Mouse (Mus musculus): ENCODE results near the gene Foxn4.
A peak's percentile ranks its signal among the peaks of the same experiment; 100 is the strongest.

Foxn4 gene

DNA sequence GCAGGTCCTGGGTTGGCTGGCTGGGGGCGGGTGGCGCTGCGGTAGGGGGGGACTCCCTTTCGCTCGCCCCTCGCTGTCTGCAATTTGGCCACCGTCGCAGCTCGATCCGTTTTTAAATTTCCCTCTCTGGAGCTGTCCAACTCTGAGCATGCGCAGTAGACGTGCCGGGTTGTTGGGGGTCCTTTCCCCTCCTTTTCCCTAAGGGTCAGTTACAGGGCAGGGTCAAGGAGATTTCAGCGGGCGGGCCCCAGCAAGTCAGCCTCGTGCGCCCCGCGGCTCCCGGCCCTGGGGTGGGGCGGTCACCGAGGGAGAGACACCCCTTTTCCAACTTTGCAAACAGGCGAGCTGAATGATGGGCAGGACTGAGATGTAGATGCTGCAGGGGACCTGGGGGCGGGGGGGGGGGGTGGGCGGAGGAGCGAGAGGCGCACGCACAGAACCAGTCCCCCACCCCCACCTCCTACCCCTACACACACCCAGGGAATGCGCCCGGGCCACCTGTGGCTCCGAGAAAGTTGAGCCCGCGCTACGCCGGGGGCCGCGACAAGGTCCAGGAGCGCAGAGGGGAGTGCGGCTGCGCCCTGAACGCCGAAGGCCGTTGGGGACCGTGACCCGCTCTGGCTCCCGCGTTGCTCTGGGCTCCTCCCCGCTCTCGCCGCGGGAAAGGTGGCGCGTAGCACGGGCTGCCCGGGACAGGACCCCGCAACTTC, at the start of gene Foxn4:
Gene Foxn4 (minus strand): TSS at position 115 of the 710 bp plus-strand sequence.
- DNase-seq: no peak

DNA sequence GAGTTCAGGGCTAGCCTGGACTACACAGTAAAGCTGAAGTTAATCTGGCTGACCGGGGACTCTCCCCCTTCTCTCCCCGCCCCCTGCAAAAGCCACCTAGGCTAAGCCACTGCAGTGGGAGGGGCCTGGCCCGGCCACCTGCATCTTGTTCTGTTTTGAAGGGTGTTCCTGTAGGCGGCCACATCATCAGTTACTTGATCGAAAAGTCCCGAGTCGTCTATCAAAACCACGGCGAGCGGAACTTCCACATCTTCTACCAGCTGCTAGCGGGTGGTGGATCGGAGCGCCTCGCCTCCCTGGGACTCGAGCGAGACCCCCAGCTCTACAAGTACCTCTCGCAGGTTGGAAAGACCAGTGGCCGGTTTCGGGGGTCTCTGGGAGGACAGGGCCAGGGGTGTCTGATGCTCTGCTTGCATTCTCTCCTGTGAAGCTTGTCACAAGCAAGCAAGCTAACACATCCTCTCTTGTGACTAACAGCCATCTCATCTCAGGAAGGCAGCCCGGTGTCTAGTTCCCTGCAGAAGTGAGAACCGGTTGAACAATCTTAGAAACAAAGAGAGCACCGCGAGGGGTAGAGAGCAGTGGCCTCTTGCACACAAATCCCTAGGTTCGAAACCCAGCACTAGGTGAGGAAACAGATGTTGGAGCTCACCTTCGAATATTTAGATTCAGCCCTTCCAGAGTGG, 49.6 kb upstream of the Foxn4 start:
- no peak for DNase-seq

DNA sequence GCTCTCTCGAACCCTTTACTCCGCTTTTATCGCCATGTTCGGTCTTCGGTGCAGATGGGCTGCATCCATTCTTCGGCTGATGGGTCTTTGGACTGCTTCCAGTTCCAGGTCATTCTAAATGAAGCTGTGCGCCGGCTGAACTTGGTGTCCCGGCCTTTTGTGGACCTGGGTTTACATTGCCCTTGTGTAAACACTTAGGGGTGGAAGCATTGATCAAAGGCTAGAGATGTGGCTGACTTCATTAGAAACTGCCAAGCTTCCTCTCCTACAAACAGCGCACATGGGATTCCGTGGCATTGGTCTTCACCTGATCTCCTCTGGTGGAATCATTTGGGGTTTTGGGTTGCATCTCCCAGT, 36.1 kb upstream of the Foxn4 start:
- DNase-seq: no peak

DNA sequence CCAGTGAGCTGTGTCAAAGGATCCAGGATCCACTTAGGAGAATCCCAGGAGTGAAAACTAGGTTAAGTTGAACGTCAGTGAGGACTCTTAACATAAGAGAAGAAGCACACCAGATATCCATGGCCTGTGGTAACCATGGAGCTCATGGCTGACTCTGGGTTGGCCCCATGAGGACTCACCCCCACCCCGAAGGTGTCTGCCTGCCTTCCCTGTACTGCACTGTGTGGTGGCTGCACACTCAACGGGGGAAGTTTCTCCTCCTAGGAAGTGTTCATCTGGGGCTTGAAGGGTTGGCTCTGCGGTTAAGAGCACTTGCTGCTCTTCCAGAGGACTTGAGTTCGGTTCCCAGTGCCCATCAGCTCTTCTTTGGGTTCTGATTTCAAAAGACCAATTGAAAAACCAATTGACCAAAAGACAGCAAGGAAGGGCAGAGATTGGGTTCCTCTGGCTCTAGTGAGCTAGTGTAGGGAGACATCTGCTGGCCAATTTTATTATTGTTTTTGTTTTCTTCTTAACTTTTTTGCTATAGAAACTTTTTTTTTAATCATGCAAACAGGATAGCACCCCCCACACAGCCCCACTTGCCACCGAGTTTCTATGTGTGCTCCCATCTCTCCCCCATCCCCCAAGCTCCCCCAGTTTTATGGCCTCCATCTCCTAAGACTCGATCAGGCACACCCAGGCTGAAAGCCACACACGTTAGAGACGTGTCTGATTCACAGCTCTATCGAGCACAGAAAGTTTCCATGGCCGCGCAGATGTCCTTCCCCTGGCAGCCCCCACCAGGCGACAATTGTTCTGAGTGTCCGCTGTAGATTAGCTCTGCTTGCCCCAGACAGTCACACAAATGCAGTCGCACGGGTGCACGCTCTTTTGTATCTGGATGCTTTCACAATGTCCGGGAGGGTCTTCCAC, 35.4 kb upstream of the Foxn4 start:
- DNase-seq: peak; percentile 12 to 16

DNA sequence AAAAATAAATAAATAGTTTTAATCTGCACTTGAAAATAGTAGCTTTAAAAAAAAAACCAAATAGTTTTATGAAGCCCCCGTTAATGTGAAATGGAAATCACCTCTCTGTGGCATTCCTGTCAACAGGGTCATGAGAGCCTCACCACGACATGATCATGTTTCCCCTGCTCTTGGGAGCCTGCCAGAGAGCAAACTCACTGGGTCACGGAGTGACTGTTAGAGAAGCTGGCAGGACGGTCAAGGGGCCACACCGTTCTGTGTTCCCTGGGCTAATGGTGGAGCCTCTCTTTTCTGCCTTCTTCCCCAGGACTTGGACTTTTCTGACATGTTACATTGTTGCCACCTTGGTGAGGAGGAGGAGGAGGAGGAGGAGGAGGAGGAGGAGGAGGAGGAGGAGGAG, 32.9 kb upstream of the Foxn4 start:
- DNase-seq: no peak

DNA sequence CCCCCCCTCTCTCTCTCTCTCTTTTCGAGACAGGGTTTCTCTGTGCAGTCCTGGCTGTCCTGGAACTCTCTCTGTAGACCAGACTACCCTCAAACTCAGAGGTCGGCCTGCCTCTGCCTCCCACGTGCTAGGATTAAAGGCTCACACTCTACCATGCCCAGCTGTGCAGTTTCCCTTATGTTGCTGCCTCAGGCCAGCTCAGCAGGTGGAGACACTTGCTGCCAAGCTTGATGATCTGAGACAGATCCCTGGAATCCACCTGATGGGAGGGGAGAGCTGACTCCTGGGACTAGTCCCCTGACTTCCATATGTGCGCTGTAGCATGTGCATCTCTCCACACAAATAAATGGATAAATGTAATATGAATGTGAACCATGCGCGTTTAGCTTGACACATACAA, 29.6 kb upstream of the Foxn4 start:
- no peak for DNase-seq

DNA sequence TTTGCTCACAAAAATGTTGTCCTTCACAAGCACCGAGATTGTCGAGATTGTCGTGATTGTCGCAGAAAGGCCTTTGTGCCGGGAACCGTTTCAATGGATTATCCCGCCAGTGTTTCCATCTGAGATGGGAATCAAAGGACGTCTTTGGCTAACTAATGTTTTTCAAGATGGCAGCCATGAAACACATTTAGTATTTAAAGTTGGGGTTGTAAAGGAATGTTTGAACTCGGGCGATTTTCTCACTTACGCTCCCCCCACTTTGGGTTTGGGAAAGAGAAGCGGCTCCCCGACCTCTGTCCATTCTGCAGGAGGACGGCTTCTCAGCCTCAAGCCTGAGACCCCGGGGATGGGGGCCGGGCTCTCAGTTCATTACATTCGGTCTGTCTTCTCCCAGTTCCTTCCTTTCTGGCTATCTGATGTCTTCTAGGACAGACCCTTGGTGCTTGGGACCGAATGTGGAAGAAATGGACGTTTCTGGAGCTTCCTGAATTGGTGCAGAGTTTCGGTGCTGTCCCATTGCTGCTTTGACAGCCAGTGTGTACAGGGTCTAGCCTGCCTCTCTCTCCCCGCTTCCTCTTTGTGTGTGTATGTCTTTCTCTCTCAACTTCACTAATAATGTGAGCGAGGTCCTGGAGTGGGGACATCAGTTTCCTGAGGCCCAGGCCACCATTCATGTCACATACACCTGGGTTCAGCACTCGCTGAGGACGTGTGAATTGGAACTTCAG, 26.4 kb upstream of the Foxn4 start:
- DNase-seq: no peak

DNA sequence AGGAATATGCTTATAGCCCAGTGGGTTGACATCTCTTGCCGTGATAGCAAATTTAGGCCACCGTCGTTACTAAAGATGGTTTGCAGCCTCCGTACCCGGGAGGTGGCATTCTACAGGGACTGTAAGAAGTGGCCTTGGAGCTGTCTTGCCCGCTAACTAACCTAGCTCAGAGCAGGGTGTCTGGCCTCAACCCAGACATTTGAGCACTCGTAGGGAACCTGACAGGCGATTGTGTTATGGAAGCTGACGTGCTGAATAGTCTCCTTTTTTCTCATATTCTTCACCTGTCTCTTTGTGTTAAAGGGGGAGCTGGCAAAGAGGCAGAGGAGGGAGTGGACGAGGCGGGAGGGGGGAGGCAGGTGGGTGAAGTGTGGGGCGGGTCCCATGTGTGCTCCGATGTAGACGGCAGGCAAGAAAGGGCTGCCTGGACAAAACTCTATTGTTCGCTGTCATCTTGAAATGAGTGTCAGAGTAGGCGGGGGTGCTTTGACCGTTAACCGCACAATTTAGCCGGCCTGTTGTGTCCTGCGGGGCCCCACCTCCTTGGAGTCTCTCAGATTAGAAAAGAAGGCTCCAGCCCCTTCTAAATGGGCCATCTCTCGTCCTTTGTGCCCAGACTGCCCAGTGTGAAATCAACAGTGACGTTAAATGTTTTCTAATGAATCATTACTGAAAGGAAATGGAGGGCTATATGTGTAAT, 25.7 kb upstream of the Foxn4 start:
- DNase-seq: no peak

DNA sequence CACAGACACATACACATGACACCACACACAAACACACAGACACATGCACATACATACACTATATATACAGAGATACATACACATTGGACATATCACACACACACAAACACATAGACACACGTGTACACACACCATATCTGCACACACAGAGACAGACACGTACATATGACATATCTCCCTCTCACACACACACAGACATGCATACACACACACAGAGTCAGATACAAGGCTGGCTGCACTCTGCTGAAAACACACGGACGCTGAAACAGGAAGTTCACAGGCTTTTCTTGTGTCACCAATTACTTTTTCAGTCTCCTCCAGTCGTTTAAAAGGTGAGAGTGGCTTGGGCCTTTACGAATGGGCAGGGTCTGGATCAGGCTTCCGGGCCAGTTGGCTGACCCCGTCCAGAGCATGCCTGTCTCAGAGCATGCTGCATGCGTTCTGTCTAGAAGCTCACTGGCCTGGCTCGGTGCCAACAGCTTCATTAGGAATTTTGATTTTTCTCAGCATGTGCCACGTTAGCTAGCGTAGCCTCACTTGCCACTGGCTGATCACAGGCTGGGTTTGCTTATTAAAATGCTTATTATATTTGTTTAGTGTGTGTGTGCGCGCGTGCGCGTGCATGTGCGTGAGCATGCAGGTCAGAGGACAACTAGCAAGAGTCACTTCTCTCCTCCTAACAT, 24.7 kb upstream of the Foxn4 start:
- DNase-seq: peak; percentile 43 to 57

DNA sequence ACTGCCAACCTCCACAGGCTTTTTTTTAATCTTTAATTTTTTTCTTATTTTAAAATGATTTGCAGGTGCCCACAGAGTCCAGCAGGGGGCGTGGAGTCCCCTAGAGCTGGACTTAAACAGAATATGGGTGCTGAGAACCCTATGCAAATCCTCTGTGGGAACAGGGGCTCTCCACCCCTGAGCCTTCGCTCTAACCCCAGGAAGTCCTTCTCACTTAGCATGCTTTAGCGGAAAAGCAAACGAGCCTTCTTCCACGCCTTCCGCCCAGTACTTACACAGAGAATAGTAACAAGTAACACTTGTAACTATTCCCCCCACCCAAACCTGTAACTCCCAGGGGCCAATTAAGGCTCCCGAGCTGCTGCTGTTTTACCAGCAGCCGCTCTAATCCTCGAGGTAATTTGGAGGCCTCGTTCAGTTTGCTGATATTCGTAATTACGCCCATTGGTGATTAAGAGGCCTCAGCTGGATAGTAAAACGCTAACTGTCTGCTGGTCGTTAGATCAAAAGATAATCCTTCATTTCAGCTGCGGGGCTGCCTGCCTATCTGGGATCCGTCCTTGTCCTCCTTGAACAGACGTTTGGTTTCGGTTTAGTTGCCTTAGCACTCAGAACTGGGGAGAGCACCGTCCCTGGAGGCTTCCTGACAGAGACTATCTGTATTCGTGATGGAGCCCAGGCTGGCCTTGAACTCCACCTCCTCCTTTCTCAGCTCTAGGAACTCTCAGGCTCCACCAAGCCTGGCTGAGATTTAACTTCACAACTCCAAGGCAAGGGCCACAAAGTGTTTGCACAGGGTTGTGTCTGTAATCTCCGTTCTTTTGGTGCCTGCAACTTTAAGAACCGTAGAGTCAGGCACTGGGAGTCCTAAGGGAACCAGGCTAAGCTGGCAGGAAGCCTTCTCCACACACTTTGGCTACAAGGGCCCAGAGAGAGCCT, 23.4 kb upstream of the Foxn4 start:
- DNase-seq: no peak

DNA sequence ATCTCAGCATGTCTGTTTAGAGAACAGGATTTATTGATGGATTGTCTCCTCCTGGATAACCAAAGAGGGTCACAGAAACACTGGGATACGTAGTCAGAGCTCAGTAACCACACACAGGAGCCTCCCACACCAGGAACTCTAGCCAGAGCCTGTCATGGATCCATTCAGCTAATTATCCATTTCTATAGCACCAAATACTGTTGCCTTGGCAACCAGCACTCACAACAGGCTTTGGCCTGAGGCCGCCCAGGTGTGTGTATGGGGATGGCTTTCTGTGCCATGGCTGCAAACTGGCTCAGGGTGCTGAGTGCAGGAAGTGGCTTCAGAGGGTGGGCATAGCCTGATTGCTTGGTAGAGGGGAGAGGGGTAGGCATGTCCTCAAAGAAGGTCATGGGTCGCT, 16.4 kb upstream of the Foxn4 start:
- DNase-seq: no peak

DNA sequence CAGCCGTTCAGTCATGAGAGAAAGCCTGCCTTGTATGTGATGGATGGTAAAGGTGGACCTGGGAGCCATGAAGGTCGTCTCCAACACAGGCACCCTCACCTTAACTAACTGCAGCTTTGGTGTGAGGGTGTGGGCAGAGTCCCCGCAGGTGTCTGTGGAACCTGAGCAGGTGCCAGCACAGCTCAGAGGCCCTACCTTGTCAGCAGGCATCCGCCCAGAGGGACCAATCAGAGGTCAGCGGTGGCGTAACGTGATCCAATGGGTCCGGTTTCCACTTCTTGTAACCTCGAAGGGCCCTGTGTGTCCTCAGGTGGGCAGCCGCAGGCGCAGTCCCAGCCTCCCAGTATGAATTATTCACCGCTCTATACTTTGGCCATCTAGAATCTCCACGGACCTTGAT, 15.3 kb upstream of the Foxn4 start, which contains the start of gene Myo1h:
Gene Myo1h (plus strand): TSS at position 293 of the 400 bp plus-strand sequence.
- no peak for DNase-seq

DNA sequence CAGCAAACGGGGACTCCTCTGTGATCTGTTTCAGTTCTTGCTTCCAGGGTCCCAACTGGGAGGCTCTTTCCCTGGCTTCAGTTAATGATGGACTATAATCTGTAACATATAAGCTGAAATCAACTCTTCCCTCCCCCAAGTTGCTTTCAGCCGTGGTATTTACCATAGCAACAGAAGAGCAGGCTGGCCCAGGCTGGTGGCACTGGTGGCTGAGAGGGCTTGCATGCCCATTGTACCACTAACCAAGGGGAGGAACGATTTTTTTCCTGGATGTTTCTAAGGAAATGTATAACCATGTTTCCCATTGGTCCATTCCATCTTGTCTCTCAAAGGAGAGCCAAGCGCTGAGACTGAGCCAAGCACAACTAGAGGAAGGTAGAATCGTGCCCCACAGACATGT, 14.8 kb upstream of the Foxn4 start:
- DNase-seq: no peak

DNA sequence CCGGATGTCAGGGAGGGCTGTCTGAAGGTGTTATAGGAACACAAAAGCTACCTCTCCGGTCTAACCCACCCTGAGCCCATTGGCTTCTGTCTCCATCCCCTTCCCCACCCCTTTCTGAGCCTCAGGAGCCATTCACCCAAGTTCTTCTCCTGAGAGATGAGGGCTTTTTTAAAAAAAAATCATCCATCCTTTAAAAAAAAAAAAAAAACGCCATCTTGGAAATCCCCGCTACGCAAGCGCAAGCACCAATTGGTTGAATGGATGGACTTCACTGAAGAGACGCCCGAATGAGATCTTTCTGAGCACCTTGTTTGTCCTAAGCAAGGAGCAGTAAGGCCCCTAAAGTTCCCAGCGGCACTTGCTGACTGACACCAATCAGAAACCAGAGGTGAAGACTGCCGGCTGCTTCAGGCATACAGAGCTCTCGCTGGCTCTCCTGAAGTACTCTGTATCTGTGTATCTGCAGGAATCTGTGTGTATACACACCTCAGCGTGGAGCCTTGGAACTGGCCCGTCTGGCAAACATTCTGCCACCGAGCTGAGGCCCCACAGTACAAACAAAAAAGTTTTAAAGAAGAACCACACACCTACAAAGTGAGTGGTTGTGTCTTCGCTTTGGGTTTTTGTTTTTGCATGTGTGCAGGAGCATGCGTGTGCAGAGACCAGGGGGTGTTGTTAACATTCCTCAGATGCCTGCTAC, 13.4 kb upstream of the Foxn4 start:
- no peak for DNase-seq

DNA sequence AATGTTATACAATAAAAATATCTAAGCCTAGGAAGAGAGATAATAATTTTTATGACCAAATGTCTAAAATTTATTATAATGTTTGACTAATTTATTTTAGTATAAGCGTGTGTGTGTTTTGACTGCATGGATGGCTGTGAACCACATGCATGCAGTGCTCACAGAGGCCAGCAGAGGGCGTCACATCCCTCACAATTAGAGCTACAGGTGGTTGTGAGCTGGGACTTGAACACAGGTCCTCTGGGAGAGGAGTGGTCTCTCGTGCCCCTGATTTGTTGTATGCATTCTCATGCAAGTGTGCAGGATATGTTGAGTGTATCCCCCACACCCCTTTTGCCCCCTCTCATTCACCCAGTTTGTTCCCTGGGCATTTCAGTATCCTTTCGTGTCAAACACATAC, 12.5 kb upstream of the Foxn4 start:
- DNase-seq: no peak

DNA sequence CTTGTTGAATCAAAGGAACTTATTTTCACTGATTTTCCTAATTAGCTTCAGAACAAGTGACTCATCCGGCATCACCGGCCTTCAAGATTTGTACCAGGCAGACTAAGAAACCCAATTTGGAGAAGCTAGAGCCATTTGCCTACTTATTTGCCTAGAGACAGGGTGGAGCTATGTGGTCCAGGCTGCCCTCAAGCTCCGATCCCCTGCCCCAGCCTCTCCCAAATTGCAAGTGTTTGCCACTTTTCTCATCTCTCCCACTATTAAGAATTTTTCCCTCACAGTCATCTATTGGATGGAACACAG, 11.7 kb upstream of the Foxn4 start:
- no peak for DNase-seq

DNA sequence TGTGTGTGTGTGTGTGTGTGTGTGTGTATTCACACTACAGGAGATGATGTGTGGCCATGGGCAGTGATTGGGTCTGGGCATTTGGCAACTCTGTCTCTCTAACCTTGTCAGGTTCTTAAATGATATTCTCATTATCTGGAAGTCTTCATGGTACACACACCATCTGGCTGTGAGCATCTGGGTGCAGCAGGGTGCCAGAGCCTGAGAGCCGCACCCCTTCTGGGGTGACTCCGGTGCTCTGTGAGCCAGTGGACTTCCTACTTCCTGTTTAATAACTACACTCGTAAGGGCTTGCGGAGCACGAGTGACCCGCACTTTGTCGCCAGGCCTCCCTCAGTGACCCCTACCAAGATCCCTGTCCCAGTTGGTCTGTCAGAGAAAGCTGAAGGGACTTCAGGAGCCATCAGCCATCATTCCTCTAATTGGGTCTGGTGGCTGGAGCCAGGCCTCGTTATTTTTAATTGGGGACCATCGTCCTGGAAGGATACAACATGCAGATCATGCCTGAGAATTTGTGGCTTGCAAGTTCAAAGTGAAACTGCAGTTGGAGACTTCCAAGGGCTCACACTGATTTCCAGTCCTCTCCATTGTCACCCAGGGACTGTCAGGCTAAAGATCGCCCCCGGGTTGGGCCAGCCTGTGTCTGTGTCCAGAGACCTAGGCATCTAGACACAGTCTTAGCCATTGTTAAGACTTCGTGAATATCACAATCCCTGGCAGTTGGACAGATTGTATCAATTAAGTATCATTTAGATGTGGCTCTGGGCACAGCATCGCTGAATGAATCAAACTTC, 11.2 kb upstream of the Foxn4 start:
- no peak for DNase-seq

DNA sequence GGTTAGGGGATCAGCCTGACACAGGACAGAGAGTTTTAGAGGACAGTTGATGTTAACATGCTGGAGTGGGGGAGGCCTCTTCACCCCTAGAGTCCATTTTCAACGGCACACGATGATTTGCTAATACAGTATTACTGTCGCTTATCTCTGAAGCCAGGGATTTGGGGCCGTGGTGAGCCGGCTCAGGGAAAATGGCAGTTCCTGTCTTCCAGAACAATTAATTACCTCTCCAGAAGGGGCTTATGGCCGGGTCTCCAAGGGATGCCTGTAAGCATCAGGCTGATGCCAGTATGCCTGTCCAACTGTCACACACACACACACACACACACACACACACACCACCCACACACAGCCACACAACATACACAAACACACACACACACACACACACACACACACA, 8.7 kb upstream of the Foxn4 start:
- no peak for DNase-seq
